Mouse (Mus musculus) heart, embryonic 13.5 days (tissue): ENCODE measurements around the gene Alpi. TPM values are rescaled to one million over a fixed set of nuclear protein-coding genes. Genes with fewer than 3 reads are reported as not detected.

Experiments used
- ATAC-seq: fragments of 200-750 bp; cut with Nextera tagmentation; 2 replicates; pipeline ENCODE4 v1.8.0; 2017; ENCODE audit warnings: moderate TSS enrichment; ENCODE audit not compliant: insufficient number of reproducible peaks, low FRiP score, low TSS enrichment; ENCODE audit errors: extremely low read depth
- H3K27ac ChIP-seq: fragments of 300-500 bp; sonication (generic); replicated peaks from 2 replicates; pipeline ENCODE4 v1.5.1; 2015; ENCODE audit warnings: moderate library complexity, mild to moderate bottlenecking, inconsistent platforms
- H3K27me3 ChIP-seq: fragments of 300-500 bp; sonication (generic); replicated peaks from 2 replicates; pipeline ENCODE4 v1.6.1; 2015; ENCODE audit warnings: mild to moderate bottlenecking, inconsistent platforms
- H3K36me3 ChIP-seq: fragments of 300-500 bp; sonication (generic); 2 replicates; pipeline ENCODE4 v1.6.1; 2015; ENCODE audit warnings: mild to moderate bottlenecking, inconsistent platforms
- H3K4me1 ChIP-seq: fragments of 300-500 bp; sonication (generic); 2 replicates; pipeline ENCODE4 v1.6.1; 2015; ENCODE audit warnings: inconsistent platforms
- H3K4me2 ChIP-seq: fragments of 300-500 bp; sonication (generic); 2 replicates; pipeline ENCODE4 v1.6.1; 2015; ENCODE audit warnings: inconsistent platforms, mild to moderate bottlenecking, moderate library complexity
- H3K4me3 ChIP-seq: fragments of 300-500 bp; sonication (generic); 2 replicates; pipeline ENCODE4 v1.5.1; 2015; ENCODE audit warnings: moderate library complexity, mild to moderate bottlenecking, inconsistent platforms
- H3K9ac ChIP-seq: fragments of 300-500 bp; sonication (generic); 2 replicates; pipeline ENCODE4 v1.6.1; 2015; ENCODE audit warnings: inconsistent platforms, mild to moderate bottlenecking, moderate library complexity
- H3K9me3 ChIP-seq: fragments of 300-500 bp; sonication (generic); 2 replicates; pipeline ENCODE4 v1.6.1; 2016; ENCODE audit warnings: inconsistent platforms
- WGBS: fragments of 180-500 bp; shearing (Covaris S2); methylation state at CpG from one replicate; pipeline ENCODE4 v1.1.7; 2015; ENCODE audit warnings: mixed read lengths; 5-methylcytosine and 5-hydroxymethylcytosine counted together
- polyA plus RNA-seq: library from polyadenylated mRNA; unstranded; fragments of >200 nt; fragmentation: Nextera tagmentation; extraction: Ambion mirVana; gene quantifications from 2 replicates; pipeline ENCODE4 v1.2.1, GENCODE M21; 2015

Gene Alpi
- polyA plus RNA-seq, 1 experiment from 2014 or later, result not detected

DNA sequence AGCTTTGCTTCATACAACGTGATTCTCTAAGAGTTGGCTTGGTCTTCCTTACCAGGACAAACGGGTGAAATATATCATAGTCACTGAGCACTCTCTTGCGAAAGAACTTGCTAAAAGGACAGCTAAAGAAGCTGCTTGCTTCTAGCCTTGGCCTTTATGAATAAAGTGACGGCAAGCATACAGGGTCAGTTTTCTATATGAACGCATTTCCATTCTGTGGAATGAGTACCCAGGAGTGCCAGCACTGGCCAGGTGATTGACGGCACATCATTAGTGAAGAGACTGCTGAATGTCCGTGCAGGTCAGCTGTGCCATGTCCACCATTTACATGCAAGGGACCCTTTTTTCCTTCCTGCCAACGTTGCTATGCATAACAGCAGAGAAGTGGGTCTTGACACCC, 5.1 kb upstream of the Alpi start:
- no peak overlapping the region for H3K4me2 ChIP-seq
- 68% methylated on average over 8 of the region's 8 CpGs for WGBS
- no peak overlapping the region for H3K4me3 ChIP-seq
- H3K9ac ChIP-seq, result no peak overlapping the region
- H3K36me3 ChIP-seq, result no peaks in the 10 kb centered on the region
- H3K4me1 ChIP-seq, result no peaks in the 10 kb centered on the region
- H3K27me3 ChIP-seq, result no peaks in the 10 kb centered on the region
- ATAC-seq, result no peak
- H3K27ac ChIP-seq, result no peak overlapping the region
- no peaks in the 10 kb centered on the region for H3K9me3 ChIP-seq

- Histone ChIP-seq H3K4me3 (no peak overlapping the region), H3K9me3 (no peaks in the 10 kb centered on the region), H3K36me3 (no peaks in the 10 kb centered on the region), H3K4me2 (no peak overlapping the region), H3K27ac (no peak overlapping the region), H3K27me3 (peaks cover 15% of the 10 kb centered on the region), H3K9ac (no peak overlapping the region), H3K4me1 (0 out of 2 replicates have a peak, but pooled peaks cover under 1% of the 10 kb centered on the region)
- WGBS, result 89% methylated on average over 1 of the region's 1 CpGs
- no peak for ATAC-seq
Observed at GRCm38 (mm10) chr1:87103936-87104335, 2.5 kb upstream of the Alpi start.

DNA sequence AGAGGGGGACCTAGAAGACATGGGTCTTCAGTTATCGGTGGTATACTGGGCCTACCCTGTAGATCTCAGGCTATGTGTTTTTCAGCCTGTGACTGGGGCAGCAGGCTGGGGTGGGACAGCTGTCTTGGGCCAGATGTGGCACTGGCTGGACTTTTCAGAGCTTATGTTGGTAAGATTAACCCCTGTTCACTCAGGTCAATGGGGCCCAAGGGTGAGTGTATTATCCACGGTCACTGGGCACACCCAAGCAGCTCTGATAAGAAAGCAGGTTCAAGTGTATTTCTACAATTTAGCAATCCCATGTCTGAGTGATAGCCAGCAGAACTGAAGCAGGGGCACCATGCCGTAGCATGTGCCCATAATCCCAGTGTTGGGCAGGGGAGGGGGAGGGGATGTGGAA, 708 bp upstream of the Alpi start:
- WGBS, result 75% methylated on average over 3 of the region's 3 CpGs
- Histone ChIP-seq H3K4me1 (peaks cover 5% of the 10 kb centered on the region; the same call in 1 of the 2 replicates), H3K4me2 (no peak overlapping the region), H3K36me3 (no peaks in the 10 kb centered on the region), H3K9me3 (no peaks in the 10 kb centered on the region), H3K9ac (no peak overlapping the region), H3K4me3 (no peak overlapping the region), H3K27ac (no peak overlapping the region), H3K27me3 (peaks cover 24% of the 10 kb centered on the region)
- ATAC-seq, result no peak

GRCm38 (mm10) chr1:87098358-87098975, 2.9 kb downstream of the Alpi start:
- Histone ChIP-seq H3K36me3 (no peaks in the 10 kb centered on the region), H3K9me3 (no peaks in the 10 kb centered on the region), H3K4me3 (peak overlapping the region; percentile 20; the same call in 1 of the 2 replicates), H3K4me2 (peak overlapping the region; percentile 49), H3K9ac (0 out of 2 replicates have a peak overlapping the region, but pooled peaks have one; percentile 21), H3K27ac (no peak overlapping the region), H3K4me1 (peaks cover 5% of the 10 kb centered on the region; the same call in 1 of the 2 replicates), H3K27me3 (peaks cover 35% of the 10 kb centered on the region)
- 18% methylated on average over 30 of the region's 30 CpGs for WGBS
- no peak for ATAC-seq

GRCm38 (mm10) chr1:87095642-87096041, 5.8 kb downstream of the Alpi start:
- Histone ChIP-seq H3K4me3 (no peak overlapping the region), H3K9ac (no peak overlapping the region), H3K4me1 (peaks cover 5% of the 10 kb centered on the region; the same call in 1 of the 2 replicates), H3K27me3 (peaks cover 35% of the 10 kb centered on the region), H3K9me3 (no peaks in the 10 kb centered on the region), H3K4me2 (no peak overlapping the region), H3K36me3 (no peaks in the 10 kb centered on the region), H3K27ac (no peak overlapping the region)
- ATAC-seq, result no peak
- 77% methylated on average over 8 of the region's 8 CpGs for WGBS

- Histone ChIP-seq H3K27ac (no peak within 1 kb of the TSS), H3K4me2 (no peak within 1 kb of the TSS), H3K27me3 (peaks cover 7% of the 10 kb centered on the region; the same call in 1 of the 2 replicates), H3K9ac (no peak within 1 kb of the TSS), H3K9me3 (no peaks in the 10 kb centered on the region), H3K36me3 (no peaks in the 10 kb centered on the region), H3K4me1 (no peaks in the 10 kb centered on the region), H3K4me3 (no peak within 1 kb of the TSS)
- 70% methylated on average over 4 of the region's 4 CpGs for WGBS
- no peak for ATAC-seq
Observed at GRCm38 (mm10) chr1:87089828-87090227, 11.6 kb downstream of the Alpi start, which contains the start of gene Alppl2. Alppl2 (minus strand) TSS chr1:87089928.

DNA sequence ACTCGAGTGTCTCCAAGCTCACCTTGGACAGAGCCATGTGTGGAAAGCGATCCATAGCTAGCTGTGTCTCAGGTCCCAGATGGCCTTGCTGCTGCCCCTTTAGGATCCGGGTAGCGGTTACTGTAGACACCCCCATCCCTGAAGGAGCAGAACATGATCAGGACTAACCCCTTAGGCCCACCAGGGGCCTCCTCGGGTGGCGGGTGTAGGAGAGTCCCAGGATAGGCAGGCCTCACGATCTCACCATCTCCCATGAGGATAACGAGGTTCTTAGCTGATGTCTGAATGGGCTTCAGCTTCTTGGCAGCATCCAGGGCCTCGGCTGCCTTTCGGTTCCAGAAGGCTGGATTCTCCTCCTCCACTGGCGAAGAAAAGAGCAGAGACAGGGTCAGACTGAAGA, 12.2 kb downstream of the Alpi start:
- Histone ChIP-seq H3K4me1 (no peaks in the 10 kb centered on the region), H3K27me3 (peaks cover 7% of the 10 kb centered on the region; the same call in 1 of the 2 replicates), H3K9ac (no peak overlapping the region), H3K36me3 (no peaks in the 10 kb centered on the region), H3K4me3 (no peak overlapping the region), H3K9me3 (no peaks in the 10 kb centered on the region), H3K27ac (no peak overlapping the region), H3K4me2 (no peak overlapping the region)
- ATAC-seq, result no peak
- WGBS, result 81% methylated on average over 11 of the region's 11 CpGs

DNA sequence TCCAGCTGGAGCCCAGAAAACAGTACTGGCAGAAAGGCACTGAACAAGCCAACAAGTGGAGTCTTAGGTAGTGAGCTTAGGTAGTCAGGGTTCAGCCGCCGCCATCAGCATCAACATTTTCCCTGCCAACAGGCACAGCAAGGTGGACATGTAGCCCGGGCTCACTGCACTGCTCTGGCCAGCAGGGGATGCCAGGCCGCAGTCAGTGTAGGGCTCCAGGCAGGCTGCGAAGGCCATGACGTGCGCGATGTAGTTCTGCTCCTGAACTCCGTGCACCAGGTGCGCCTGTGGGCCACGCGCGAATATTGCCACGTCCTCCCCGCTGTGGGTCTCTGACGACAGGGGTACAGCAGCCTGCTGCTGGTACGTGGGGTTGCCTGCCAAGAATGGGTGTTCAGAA, 14.4 kb downstream of the Alpi start:
- H3K4me2 ChIP-seq, result no peak overlapping the region
- H3K9ac ChIP-seq, result no peak overlapping the region
- no peaks in the 10 kb centered on the region for H3K36me3 ChIP-seq
- peaks cover 7% of the 10 kb centered on the region; the same call in 1 of the 2 replicates for H3K27me3 ChIP-seq
- H3K9me3 ChIP-seq, result no peaks in the 10 kb centered on the region
- no peak overlapping the region for H3K27ac ChIP-seq
- no peak for ATAC-seq
- no peaks in the 10 kb centered on the region for H3K4me1 ChIP-seq
- no peak overlapping the region for H3K4me3 ChIP-seq
- 62% methylated on average over 17 of the region's 17 CpGs for WGBS

GRCm38 (mm10) chr1:87086196-87086595, 15.2 kb downstream of the Alpi start:
- H3K9me3 ChIP-seq, result no peaks in the 10 kb centered on the region
- H3K36me3 ChIP-seq, result no peaks in the 10 kb centered on the region
- H3K4me3 ChIP-seq, result no peak overlapping the region
- ATAC-seq, result no peak
- H3K9ac ChIP-seq, result no peak overlapping the region
- H3K4me1 ChIP-seq, result no peaks in the 10 kb centered on the region
- WGBS, result 68% methylated on average over 4 of the region's 4 CpGs
- H3K27me3 ChIP-seq, result peaks cover 7% of the 10 kb centered on the region; the same call in 1 of the 2 replicates
- no peak overlapping the region for H3K27ac ChIP-seq
- H3K4me2 ChIP-seq, result no peak overlapping the region

DNA sequence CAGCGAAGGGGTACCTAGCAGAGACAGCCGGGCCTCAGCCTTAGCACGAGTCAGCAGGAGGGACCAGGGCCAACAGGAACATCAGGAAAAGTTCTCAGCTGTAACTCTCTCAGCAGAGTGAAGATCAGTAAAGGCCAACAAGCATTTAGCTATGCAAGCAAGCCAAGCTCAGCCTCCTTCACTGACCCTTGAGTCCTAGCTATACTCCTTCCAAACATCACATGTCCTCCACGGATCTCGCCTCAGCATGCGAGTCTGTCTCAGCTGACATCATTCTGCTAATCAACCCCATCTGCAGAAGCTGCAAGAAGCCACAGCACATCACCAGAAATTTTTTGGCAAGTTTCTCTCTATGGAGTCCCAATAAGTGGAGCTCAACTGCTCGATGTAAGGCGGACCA, 27.6 kb downstream of the Alpi start:
- no peak for ATAC-seq
- no peaks in the 10 kb centered on the region for H3K36me3 ChIP-seq
- H3K4me1 ChIP-seq, result no peaks in the 10 kb centered on the region
- no peaks in the 10 kb centered on the region for H3K27me3 ChIP-seq
- H3K27ac ChIP-seq, result no peak overlapping the region
- 78% methylated on average over 8 of the region's 8 CpGs for WGBS
- H3K9me3 ChIP-seq, result no peaks in the 10 kb centered on the region
- H3K4me2 ChIP-seq, result no peak overlapping the region
- no peak overlapping the region for H3K9ac ChIP-seq
- H3K4me3 ChIP-seq, result no peak overlapping the region

DNA sequence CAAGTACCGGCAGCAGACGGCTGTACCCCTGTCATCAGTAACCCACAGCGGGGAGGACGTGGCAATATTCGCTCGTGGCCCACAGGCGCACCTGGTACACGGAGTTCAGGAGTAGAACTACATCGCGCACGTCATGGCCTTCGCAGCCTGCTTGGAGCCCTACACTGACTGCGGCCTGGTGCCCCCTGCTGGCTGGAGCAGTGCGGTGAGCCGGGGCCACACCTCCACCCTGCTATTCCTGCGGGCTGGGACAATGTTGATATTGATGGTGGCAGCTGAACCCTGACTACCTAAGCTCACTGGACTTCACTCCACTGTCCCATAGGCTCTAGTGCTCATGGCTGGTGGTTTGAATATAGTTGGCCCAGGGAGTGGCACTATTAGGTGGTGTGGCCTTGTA, 30.7 kb downstream of the Alpi start:
- Histone ChIP-seq H3K27me3 (no peaks in the 10 kb centered on the region), H3K4me2 (no peak overlapping the region), H3K27ac (no peak overlapping the region), H3K4me1 (peaks cover 4% of the 10 kb centered on the region; the same call in 1 of the 2 replicates), H3K36me3 (no peaks in the 10 kb centered on the region), H3K9ac (no peak overlapping the region), H3K4me3 (no peak overlapping the region), H3K9me3 (no peaks in the 10 kb centered on the region)
- 37% methylated on average over 16 of the region's 16 CpGs for WGBS
- no peak for ATAC-seq

GRCm38 (mm10) chr1:87060913-87061312, 40.5 kb downstream of the Alpi start:
- Histone ChIP-seq H3K27ac (no peak overlapping the region), H3K36me3 (no peaks in the 10 kb centered on the region), H3K4me2 (no peak overlapping the region), H3K9me3 (no peaks in the 10 kb centered on the region), H3K4me3 (no peak overlapping the region), H3K4me1 (no peaks in the 10 kb centered on the region), H3K27me3 (no peaks in the 10 kb centered on the region), H3K9ac (no peak overlapping the region)
- no peak for ATAC-seq
